Mouse (Mus musculus) thymus, adult 2 months (tissue): ENCODE data around the gene Hcn1.

Experiments used
- CTCF ChIP-seq: fragments of 200-500 bp; IDR thresholded peaks from 2 replicates; pipeline ENCODE4 v1.5.1; 2012; ENCODE audit warnings: mild to moderate bottlenecking, control low read depth, low read length, moderate library complexity, borderline replicate concordance; ENCODE audit not compliant: control insufficient read depth, poor library complexity, insufficient read depth; ENCODE audit errors: extremely low read depth
- POLR2A ChIP-seq: fragments of 200-500 bp; IDR thresholded peaks from 2 replicates; pipeline ENCODE4 v1.6.1; 2012; ENCODE audit warnings: mild to moderate bottlenecking, low read length, control low read depth, moderate library complexity; ENCODE audit not compliant: control insufficient read depth, poor library complexity, insufficient read depth; ENCODE audit errors: extremely low read depth

GRCm38 (mm10) chr13:117938761-117939160 lies 336.6 kb downstream of the Hcn1 start:
- no peak for TF ChIP-seq POLR2A
- TF ChIP-seq CTCF = no peak
